Mouse (Mus musculus): ENCODE results near the gene Dkk3.

GRCm38 (mm10) chr7:112117501-112117900, 41.4 kb downstream of the Dkk3 start:
- no peak for TF ChIP-seq POLR2A (IDR thresholded peaks at IDR 0.05; ENCODE audit: control insufficient read depth, low read depth, low read length)
- TF ChIP-seq CTCF (IDR thresholded peaks at IDR 0.05; ENCODE audit: control insufficient read depth, insufficient read depth, insufficient replicate concordance, low read depth, low read length), result no peak

Data from testis, adult 2 months (tissue).